Mouse (Mus musculus): ENCODE measurements around the gene Psmd14. TPM values are rescaled to one million over a fixed set of nuclear protein-coding genes. Genes with fewer than 3 reads are reported as not detected.
A peak's percentile ranks its signal among the peaks of the same experiment; 100 is the strongest.

The Psmd14 gene
- polyA plus RNA-seq, 1 experiment, result not detected

- peaks cover 18% of the 10 kb centered on the region for H3K4me1 ChIP-seq (ENCODE audit: control insufficient read depth, insufficient read depth, low read length)
- no peak overlapping the region for H3K4me3 ChIP-seq (ENCODE audit: insufficient read depth, low read depth, low read length)
- TF ChIP-seq CTCF (IDR thresholded peaks at IDR 0.05; ENCODE audit: insufficient read depth, low read depth, low read length) (no peak), POLR2A (IDR thresholded peaks at IDR 0.05; ENCODE audit: insufficient read depth, low read depth, low read length) (no peak)
- WGBS, result 43% methylated on average over 2 of the region's 2 CpGs
- H3K27ac ChIP-seq (ENCODE audit: insufficient read depth, low read depth, low read length), result no peak overlapping the region
These were observed 96.3 kb downstream of the Psmd14 start for GRCm38 (mm10) chr2:61807781-61808180.

- Histone ChIP-seq H3K4me1 (ENCODE audit: control insufficient read depth, insufficient read depth, low read length) (peaks cover 18% of the 10 kb centered on the region), H3K4me3 (ENCODE audit: insufficient read depth, low read depth, low read length) (no peak overlapping the region), H3K27ac (ENCODE audit: insufficient read depth, low read depth, low read length) (no peak overlapping the region)
- TF ChIP-seq POLR2A (IDR thresholded peaks at IDR 0.05; ENCODE audit: insufficient read depth, low read depth, low read length) (no peak), CTCF (IDR thresholded peaks at IDR 0.05; ENCODE audit: insufficient read depth, low read depth, low read length) (no peak)
- WGBS, result 14% methylated on average over 6 of the region's 6 CpGs
These were observed 97.3 kb downstream of the Psmd14 start for GRCm38 (mm10) chr2:61808776-61809175.

DNA sequence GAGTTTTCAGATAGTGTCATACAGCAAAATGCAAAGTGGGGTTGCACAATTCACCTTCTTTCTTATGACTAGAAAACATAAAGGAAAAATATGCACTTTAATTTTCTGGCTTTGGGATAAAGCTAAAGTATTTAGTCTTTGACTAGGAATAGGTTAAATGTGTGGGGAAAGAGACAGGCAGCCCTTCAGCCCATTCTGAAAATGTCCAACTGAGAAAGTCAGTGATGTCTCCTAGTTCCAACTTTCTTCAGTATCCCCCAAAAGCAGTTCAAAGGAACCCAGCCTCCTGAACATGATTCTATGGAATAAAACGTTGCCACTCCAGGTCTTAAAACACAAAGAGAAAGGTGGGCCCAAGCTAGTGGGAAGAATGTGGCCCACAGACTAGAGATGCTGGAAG lies 97.9 kb downstream of the Psmd14 start:
- H3K27ac ChIP-seq (ENCODE audit: insufficient read depth, low read depth, low read length), result no peak overlapping the region
- 16% methylated on average over 1 of the region's 1 CpGs for WGBS
- no peak overlapping the region for H3K4me3 ChIP-seq (ENCODE audit: insufficient read depth, low read depth, low read length)
- H3K4me1 ChIP-seq (ENCODE audit: control insufficient read depth, insufficient read depth, low read length), result peaks cover 18% of the 10 kb centered on the region
- no peak for TF ChIP-seq CTCF (IDR thresholded peaks at IDR 0.05; ENCODE audit: insufficient read depth, low read depth, low read length)
- TF ChIP-seq POLR2A (IDR thresholded peaks at IDR 0.05; ENCODE audit: insufficient read depth, low read depth, low read length), result no peak

GRCm38 (mm10) chr2:61810751-61811150 lies 99.3 kb downstream of the Psmd14 start:
- Histone ChIP-seq H3K4me1 (ENCODE audit: control insufficient read depth, insufficient read depth, low read length) (peaks cover 19% of the 10 kb centered on the region), H3K4me3 (ENCODE audit: insufficient read depth, low read depth, low read length) (no peak overlapping the region), H3K27ac (ENCODE audit: insufficient read depth, low read depth, low read length) (no peak overlapping the region)
- TF ChIP-seq POLR2A (IDR thresholded peaks at IDR 0.05; ENCODE audit: insufficient read depth, low read depth, low read length) (no peak), CTCF (IDR thresholded peaks at IDR 0.05; ENCODE audit: insufficient read depth, low read depth, low read length) (no peak)
- WGBS, result 81% methylated on average over 4 of the region's 4 CpGs

GRCm38 (mm10) chr2:61811163-61811506 lies 99.6 kb downstream of the Psmd14 start:
- H3K4me1 ChIP-seq (ENCODE audit: control insufficient read depth, insufficient read depth, low read length), result peaks cover 23% of the 10 kb centered on the region
- H3K27ac ChIP-seq (ENCODE audit: insufficient read depth, low read depth, low read length), result no peak overlapping the region
- TF ChIP-seq POLR2A (IDR thresholded peaks at IDR 0.05; ENCODE audit: insufficient read depth, low read depth, low read length) (no peak), CTCF (IDR thresholded peaks at IDR 0.05; ENCODE audit: insufficient read depth, low read depth, low read length) (no peak)
- peak overlapping the region; percentile 44; the same call in 1 of the 2 replicates for H3K4me3 ChIP-seq (ENCODE audit: insufficient read depth, low read depth, low read length)
- 64% methylated on average over 8 of the region's 8 CpGs for WGBS

- no peak for TF ChIP-seq CTCF (IDR thresholded peaks at IDR 0.05; ENCODE audit: insufficient read depth, low read depth, low read length)
- TF ChIP-seq POLR2A (IDR thresholded peaks at IDR 0.05; ENCODE audit: insufficient read depth, low read depth, low read length), result 0 out of 2 replicates have a peak, but pooled peaks have one; percentile 15
- no peak overlapping the region for H3K27ac ChIP-seq (ENCODE audit: insufficient read depth, low read depth, low read length)
- peak overlapping the region; percentile 44 for H3K4me3 ChIP-seq (ENCODE audit: insufficient read depth, low read depth, low read length)
- H3K4me1 ChIP-seq (ENCODE audit: control insufficient read depth, insufficient read depth, low read length), result peaks cover 23% of the 10 kb centered on the region
- WGBS, result 4% methylated on average over 121 of the region's 121 CpGs
These were observed 100.3 kb downstream of the Psmd14 start for GRCm38 (mm10) chr2:61811507-61812421.

- WGBS, result 18% methylated on average over 12 of the region's 12 CpGs
- 0 out of 2 replicates have a peak overlapping the region, but pooled peaks have one; percentile 44 for H3K4me3 ChIP-seq (ENCODE audit: insufficient read depth, low read depth, low read length)
These were observed 101.0 kb downstream of the Psmd14 start for GRCm38 (mm10) chr2:61812536-61812935.

GRCm38 (mm10) chr2:61813106-61813505 lies 101.6 kb downstream of the Psmd14 start:
- no peak for TF ChIP-seq CTCF (IDR thresholded peaks at IDR 0.05; ENCODE audit: insufficient read depth, low read depth, low read length)
- TF ChIP-seq POLR2A (IDR thresholded peaks at IDR 0.05; ENCODE audit: insufficient read depth, low read depth, low read length), result no peak
- 30% methylated on average over 6 of the region's 6 CpGs for WGBS
- Histone ChIP-seq H3K4me3 (ENCODE audit: insufficient read depth, low read depth, low read length) (no peak overlapping the region), H3K4me1 (ENCODE audit: control insufficient read depth, insufficient read depth, low read length) (peaks cover 19% of the 10 kb centered on the region), H3K27ac (ENCODE audit: insufficient read depth, low read depth, low read length) (no peak overlapping the region)

More at GRCm38 (mm10) chr2:61812536-61812935, 101.0 kb downstream of the Psmd14 start:
- TF ChIP-seq CTCF (IDR thresholded peaks at IDR 0.05; ENCODE audit: insufficient read depth, low read depth, low read length), result no peak
- TF ChIP-seq POLR2A (IDR thresholded peaks at IDR 0.05; ENCODE audit: insufficient read depth, low read depth, low read length), result no peak
- H3K27ac ChIP-seq (ENCODE audit: insufficient read depth, low read depth, low read length), result no peak overlapping the region
- peaks cover 19% of the 10 kb centered on the region for H3K4me1 ChIP-seq (ENCODE audit: control insufficient read depth, insufficient read depth, low read length)

DNA sequence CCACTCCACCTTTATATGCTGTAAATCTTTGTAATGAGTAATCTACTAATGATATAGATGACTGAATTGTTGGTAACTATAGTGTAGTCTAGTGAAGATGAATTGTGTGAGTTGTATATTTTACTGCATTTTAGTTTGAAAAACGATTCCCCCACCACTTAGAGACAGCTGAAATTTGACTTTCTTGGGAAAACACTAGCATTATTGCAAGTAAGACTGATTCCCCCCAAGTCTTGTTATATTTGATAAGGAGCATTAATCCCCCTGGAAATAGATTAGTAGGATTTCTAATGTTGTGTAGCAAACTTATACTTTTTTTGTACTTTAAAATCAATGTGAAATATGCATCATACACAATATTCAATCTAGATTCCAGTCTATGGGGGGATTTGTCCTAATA lies 102.0 kb downstream of the Psmd14 start:
- TF ChIP-seq CTCF (IDR thresholded peaks at IDR 0.05; ENCODE audit: insufficient read depth, low read depth, low read length) (no peak), POLR2A (IDR thresholded peaks at IDR 0.05; ENCODE audit: insufficient read depth, low read depth, low read length) (no peak)
- Histone ChIP-seq H3K27ac (ENCODE audit: insufficient read depth, low read depth, low read length) (no peak overlapping the region), H3K4me3 (ENCODE audit: insufficient read depth, low read depth, low read length) (no peak overlapping the region), H3K4me1 (ENCODE audit: control insufficient read depth, insufficient read depth, low read length) (peaks cover 19% of the 10 kb centered on the region)
- WGBS, result 22% methylated on average over 1 of the region's 1 CpGs

Data from olfactory bulb, adult 2 months (tissue).